Mouse (Mus musculus) C3H10T1/2 (cell line): ENCODE measurements around the gene Tomm34. TPM values are rescaled to one million over a fixed set of nuclear protein-coding genes. Genes with fewer than 3 reads are reported as not detected.

Experiments used
- polyA plus RNA-seq, 2 experiments: library from polyadenylated mRNA; unstranded; fragments of >200 nt; fragmentation: generic; extraction: Trizol; gene quantifications; one replicate each; pipeline ENCODE4 v1.2.1; 2012; ENCODE audit warnings: missing spikeins in 2 of 2

Gene Tomm34
- polyA plus RNA-seq, result 10 to 100 TPM; 10.2 to 26.3 TPM

DNA sequence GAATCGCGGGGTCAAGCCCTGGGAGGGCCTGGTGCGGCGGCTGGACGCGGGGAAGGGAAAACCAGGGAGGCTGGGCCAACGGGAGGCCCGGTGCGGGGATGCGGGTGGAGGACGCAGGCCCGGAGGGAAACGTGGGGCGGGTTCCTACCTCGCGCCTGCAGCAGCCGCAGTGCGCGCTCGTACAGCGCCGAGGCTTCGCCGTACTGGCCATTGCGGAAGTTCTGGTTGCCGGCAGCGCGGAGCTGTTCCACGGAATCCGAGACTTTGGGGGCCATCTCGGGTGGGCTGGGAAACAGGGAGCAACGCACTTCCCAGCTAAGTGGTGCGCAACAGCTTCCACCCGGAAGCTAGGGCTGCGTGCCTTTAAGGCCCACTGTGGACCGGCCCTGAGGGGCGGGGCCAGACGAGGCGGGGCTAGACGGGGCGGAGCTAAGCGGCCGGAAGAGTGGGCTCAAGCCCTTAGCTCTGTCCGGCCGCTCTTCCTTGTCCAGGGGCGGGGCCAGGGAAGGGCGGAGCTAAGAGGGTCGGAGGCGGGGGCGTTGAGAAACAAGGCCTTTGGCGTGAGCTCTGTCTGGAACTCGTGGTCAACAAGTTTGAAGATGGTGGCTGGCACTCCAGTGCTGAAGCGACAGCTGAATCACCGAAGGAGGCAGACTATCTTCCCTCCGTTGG, at the start of gene Tomm34:
TSS of gene Tomm34 (minus strand) at position 405 of the 672 bp plus-strand sequence.

DNA sequence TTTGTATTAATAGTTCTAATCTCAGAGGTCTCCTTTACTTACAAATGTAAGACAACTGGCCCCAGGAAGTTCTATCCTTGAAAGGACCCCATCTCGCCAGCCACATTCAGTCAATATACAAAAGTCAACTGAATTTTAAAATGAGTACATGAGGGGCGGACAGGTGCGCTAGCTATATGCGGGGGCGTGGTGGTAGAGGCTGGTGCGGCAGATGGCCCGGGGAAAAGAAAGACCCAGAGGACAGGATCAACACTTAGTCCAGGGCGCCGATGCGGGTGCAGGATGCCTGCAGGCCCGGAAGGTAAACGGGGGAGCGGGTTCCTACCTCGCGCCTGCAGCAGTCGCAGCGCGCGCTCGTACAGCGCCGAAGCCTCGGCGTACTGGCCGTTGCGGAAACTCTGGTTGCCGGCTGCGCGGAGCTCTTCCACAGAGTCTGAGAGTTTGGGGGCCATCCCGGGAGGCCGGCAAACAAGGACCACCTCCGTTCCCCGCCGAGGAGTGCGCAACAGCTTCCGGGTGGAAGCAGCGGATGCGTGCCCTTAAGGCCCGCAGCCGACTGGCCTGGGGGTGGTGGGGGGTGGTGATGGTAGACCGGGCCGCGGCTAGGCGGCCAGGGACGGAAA, 716 bp downstream of the Tomm34 start, which contains the start of gene Stk4:
TSS of gene Stk4 (plus strand) at position 181 of the 623 bp plus-strand sequence.

DNA sequence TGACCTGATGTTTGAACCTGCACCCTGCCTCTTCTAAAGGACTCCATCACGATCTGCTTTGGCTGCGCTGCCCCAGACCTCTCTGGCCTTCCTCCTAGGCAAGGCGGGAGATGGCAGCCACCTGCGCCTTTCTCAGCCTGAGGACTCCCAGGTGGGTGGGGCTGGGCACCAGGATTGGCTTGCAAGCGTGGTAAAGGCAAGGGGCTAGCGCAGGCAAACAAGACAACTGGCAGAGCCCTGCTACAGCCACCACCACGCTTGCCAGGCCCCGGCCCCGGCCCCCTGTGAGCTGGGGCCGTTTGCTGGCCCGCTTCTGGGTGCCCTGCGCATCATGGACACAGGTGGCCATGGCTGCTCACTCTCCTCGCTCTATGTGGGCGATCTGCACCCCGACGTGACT, 45.8 kb downstream of the Tomm34 start, which contains the start of gene Pabpc1l:
TSS of gene Pabpc1l (plus strand) at position 301 of the 400 bp plus-strand sequence.

Other genes starting within 250 kb of the Tomm34 start
- gene Kcnk15, start 217.5 kb downstream of the Tomm34 start, polyA plus RNA-seq, result not detected
- gene Rims4, start 152.5 kb downstream of the Tomm34 start, polyA plus RNA-seq, result not detected
- 10 to 100 TPM; 42.4 to 94.4 TPM for gene Ywhab, start 76.2 kb downstream of the Tomm34 start, polyA plus RNA-seq
- gene Pabpc1l, start 45.7 kb downstream of the Tomm34 start, polyA plus RNA-seq, result under 1 TPM; 0.06 to 0.44 TPM
- gene Stk4, start 847 bp downstream of the Tomm34 start, polyA plus RNA-seq, result 1 to 10 TPM in 1 of 2 experiments, under 1 TPM in 1; 0.81 to 4.3 TPM
- not detected for gene Kcns1, start 99.9 kb upstream of the Tomm34 start, polyA plus RNA-seq
- not detected for gene Wfdc5, start 111.6 kb upstream of the Tomm34 start, polyA plus RNA-seq
- not detected for gene Wfdc12, start 119.4 kb upstream of the Tomm34 start, polyA plus RNA-seq
- gene Wfdc15a, start 129.0 kb upstream of the Tomm34 start, polyA plus RNA-seq, result under 1 TPM in 1 of 2 experiments, not detected in 1; 0.17 TPM
- gene Wfdc15b, start 150.5 kb upstream of the Tomm34 start, polyA plus RNA-seq, result not detected
- not detected for gene Svs2, start 167.3 kb upstream of the Tomm34 start, polyA plus RNA-seq
- gene Svs3b, start 185.5 kb upstream of the Tomm34 start, polyA plus RNA-seq, result not detected
- not detected for gene Svs4, start 207.3 kb upstream of the Tomm34 start, polyA plus RNA-seq
- not detected for gene Svs3a, start 218.1 kb upstream of the Tomm34 start, polyA plus RNA-seq
- gene Svs6, start 245.6 kb upstream of the Tomm34 start, polyA plus RNA-seq, result not detected